Mouse (Mus musculus) neural tube, embryonic 10.5 days (tissue): ENCODE data around the gene Pglyrp1.
"Not testable (repeated sequence)": the region's sequence is repeated elsewhere in the genome, so short reads cannot be mapped to it uniquely, and the experiment has no call there.

Experiments used
- DNase-seq: peaks from one replicate; pipeline ENCODE4 v3.0.0-alpha.2; 2017; ENCODE audit warnings: low spot score; ENCODE audit errors: extremely low spot score

Pglyrp1 gene

GRCm38 (mm10) chr7:18871031-18871430 is at the start of gene Pglyrp1:
TSS of gene Pglyrp1 (plus strand) at chr7:18871331.
- DNase-seq: not testable (repeated sequence)

- DNase-seq: no peak
These were observed 49.6 kb upstream of the Pglyrp1 start, which contains the start of gene Psg17 for GRCm38 (mm10) chr7:18821507-18821906. TSS of gene Psg17 (minus strand) at chr7:18821607.

DNA sequence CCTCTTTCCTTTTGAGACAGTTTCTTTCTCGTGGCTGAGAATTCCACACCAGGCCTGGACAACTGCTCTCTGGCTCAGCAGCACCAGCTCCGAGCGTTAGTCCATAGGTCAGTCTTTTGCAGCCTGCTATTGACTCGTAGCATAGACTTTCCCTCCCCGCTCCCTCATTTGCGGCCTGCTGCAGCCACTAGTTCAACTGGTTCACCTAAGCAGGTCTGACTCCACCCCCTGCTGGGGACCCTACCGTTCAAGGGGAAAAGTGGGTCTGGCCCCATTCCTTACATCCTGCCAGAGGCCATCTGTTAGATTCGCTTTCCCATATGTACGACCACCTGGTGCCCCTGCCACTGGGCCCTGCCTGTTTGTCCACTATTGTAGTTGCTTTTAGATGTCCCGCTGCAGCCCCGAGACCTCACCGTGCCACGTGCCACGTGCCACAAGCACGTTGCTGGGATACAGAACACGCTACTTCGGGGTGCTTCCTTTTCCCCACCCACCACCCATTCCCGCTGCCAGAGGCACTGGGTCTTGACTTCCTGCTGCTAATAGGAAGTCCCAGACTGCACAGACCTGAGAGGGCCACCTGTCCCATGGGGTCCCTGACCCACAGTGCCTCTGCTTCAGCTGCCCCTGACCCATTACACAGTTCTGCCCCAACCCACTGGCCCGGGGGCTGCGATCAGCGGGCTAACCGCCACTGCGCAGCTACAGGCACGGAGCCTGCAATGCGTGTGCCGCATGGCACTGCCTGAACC is 43.2 kb upstream of the Pglyrp1 start:
- no peak for DNase-seq

- DNase-seq: no peak
These were observed 42.5 kb upstream of the Pglyrp1 start for GRCm38 (mm10) chr7:18828592-18828991.

GRCm38 (mm10) chr7:18829545-18829944 is 41.6 kb upstream of the Pglyrp1 start:
- no peak for DNase-seq

DNA sequence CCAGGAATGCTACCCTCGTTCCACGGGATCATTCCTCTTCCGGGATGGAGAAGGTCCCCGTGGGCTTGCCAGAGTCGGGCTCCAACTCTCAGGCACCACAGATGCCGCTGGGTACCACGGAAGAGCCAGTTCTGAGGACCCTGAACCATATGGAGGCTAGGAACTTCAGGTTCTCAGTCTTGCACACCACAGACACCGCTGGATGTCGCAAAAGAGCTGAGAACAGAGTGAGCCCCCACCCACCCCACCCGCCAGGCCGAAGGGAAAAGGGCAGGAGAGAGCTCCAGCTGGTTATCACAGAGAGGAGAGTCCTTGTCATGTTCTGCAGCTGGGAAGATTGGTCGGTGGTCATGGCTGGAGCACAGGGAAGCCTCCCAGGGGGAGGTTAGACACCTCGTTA is 38.8 kb upstream of the Pglyrp1 start:
- DNase-seq: no peak

GRCm38 (mm10) chr7:18839865-18840264 is 31.3 kb upstream of the Pglyrp1 start, which contains the start of gene Mill2:
TSS of gene Mill2 (plus strand) at chr7:18839966.
- DNase-seq: no peak

DNA sequence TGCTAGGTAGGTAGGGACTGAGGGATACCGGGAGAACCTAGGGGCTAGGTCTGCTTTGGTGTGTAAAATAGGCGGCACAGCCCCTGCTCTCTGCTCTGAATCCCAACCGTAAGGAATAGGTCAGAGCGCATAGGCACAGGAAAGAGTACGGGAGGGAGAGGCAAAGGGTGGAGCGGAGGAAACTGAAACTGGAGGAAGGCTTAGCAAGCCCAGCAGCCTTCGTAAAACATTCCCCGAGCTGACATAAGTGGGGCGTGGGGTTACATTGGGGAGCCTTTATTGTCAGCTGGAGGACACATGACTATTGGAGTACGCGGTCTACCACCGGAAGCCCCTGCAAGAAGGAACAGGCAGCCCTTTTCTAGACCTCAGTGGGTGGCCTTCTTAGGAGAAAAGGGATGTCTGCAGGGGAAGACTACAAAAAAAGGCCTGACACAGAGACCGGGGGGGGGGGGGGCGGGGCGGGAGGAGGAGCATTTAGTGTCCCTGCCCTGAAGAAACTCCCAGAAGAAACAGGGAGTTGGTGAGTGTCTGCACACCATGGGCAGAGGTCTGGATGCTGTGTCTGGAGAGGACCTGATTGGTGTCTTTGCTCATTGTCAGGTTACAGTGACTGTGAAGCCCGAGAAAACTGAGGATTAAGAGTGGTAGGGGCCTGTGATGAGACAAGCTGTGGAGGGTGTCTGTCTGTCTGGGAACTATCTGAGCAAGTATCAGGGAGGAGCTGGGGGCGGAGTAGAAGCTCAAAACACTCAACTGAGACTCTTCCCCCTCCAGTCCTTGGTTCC is 30.6 kb upstream of the Pglyrp1 start:
- DNase-seq: peak; percentile 57

DNA sequence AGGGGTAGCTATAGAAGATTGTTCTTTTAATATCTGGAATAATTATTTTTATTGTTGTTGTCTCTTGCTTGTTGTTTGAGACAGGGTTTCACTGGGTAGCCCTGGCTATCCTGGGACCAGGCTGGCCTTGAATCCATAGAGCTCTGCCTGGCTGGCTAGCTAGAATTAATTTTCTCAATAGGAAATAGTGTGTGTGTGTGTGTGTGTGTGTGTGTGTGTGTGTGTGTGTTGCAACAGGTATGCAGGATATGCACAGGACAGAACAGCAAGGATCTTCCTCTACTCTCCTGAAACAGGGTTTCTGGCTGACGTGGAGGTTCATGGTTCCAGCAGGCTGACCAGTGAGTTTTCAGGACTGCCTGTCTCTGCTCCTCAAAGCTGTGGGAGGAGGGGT is 30.0 kb upstream of the Pglyrp1 start:
- DNase-seq: no peak

DNA sequence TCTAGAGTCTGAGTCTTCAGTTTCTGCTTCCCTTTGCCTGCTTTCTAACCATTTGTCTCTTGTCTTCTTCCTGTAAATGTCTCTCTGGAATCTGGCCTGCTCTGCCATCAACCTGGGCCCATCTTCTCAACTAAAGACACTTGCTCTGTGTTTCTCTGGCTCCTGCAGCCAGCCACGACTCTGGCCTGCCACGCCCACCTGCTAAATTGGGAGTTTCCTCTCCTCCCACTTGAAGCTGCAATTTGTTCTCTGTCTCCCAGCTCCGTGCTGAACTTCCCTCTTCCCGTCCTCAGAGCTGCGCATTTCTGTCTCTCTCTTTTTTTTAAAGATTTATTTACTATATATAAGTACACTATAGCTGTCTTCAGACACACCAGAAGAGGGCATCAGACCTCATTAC is 26.3 kb upstream of the Pglyrp1 start:
- DNase-seq: no peak

- no peak for DNase-seq
These were observed 22.7 kb upstream of the Pglyrp1 start for GRCm38 (mm10) chr7:18848395-18848794.

DNA sequence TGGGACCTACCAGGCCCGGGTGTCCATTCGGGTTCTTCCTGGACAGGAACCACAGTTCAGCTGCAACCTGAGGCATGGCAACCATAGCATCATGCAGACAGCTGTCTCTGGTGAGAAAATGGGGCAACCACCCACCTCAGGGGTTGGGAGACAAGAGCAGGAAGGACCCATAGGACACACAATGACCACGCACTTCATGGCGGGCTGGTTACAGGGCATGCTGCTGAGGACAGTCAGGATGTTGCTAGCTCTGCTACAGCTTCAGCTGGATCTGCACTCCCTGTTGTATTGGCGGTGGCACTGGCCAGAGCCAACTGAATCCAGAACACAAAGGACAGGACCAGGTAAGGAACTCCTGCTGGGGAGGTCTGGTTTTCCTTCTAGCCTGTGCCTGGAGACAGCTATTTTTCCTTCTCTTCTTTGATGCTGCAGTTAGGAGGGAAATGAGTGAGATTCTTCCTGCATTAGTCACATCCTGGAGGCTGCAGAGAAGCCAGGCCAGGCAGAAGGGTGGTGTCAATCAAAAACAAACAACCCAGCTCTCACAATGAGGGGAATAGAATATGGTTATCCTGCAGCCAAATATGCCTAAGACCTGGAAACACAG is 12.7 kb upstream of the Pglyrp1 start:
- no peak for DNase-seq

DNA sequence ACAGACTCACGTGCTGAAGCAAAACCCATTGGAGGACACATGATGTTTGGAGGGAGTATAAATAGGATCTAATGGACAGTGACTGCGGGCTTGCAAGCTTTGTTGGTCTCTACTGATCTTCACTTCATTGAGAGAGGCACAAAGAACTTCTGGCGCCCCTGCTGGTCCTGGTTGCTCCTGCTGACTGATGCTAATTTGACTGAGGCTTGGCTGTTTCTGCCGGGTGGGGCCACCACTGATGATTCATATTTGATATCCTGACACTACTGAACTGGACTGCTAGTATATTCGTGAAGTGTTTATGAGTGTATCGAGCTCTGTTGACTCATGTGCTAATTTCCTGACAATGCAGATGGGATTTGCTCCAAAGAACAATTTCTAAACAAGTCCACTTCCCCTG is 8.3 kb upstream of the Pglyrp1 start:
- no peak for DNase-seq

GRCm38 (mm10) chr7:18868491-18868890 is 2.6 kb upstream of the Pglyrp1 start:
- no peak for DNase-seq

GRCm38 (mm10) chr7:18872014-18872802 is 1.1 kb downstream of the Pglyrp1 start:
- DNase-seq: no peak

- peak; percentile 38 for DNase-seq
These were observed 1.7 kb downstream of the Pglyrp1 start for GRCm38 (mm10) chr7:18872816-18873215.

- peak; percentile 86 for DNase-seq
These were observed 2.1 kb downstream of the Pglyrp1 start for GRCm38 (mm10) chr7:18873253-18873652.

- no peak for DNase-seq
These were observed 4.2 kb downstream of the Pglyrp1 start for GRCm38 (mm10) chr7:18875372-18875771.

- DNase-seq: no peak
These were observed 7.6 kb downstream of the Pglyrp1 start for GRCm38 (mm10) chr7:18878691-18879090.

DNA sequence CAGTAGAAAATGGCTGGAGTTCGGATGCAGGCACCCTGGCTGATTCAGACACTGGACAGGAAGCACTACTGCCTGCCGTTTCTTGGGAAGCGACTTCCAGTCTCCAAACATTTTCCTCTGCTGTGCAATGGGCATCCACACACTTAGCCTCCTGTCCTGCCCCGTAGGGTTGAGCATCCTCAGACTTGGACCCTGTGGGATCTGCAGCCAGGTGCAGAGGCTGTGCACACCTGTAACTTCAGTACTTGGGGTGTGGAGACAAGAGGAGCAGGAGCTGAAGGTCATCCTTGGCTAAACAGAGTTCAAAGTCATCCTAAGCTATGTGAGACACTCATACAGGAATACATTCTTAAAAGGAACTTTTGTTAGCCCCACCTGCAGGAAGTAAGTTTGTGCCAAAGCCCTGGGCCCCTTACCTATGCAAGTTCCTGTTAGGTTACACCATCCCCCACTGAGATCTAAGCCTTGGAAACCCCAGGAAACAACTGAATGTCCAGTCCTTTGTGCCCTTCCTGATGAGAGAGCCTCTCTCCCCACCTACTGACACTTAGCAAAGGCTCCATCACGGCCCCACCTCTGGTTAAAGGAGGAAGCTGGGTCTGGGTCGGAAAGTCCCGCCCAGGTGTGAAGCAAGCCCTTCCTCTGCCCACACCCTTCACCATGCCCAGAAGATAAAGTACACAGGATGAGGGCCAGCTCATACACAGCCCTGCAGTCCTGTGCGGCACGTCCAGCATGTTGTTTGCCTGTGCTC is 13.0 kb downstream of the Pglyrp1 start:
- no peak for DNase-seq
